In genomic region chr9:40390904-40391303, GRCm38 (mm10) we compare ENCODE assay signal across 8 mouse cellular contexts.
DNase-seq lines count a peak whose midpoint lies in the region; ATAC-seq lines count a peak whose summit lies in the region.

No protein-coding gene starts in this region.

- H3K4me3 ChIP-seq in forebrain, embryonic 10.5 days: peak overlapping the region; percentile 42; the same call in 1 of the 2 replicates
- no peak overlapping the region for H3K4me3 ChIP-seq in forebrain, embryonic 16.5 days (replicated peaks; ENCODE audit: low read length)
- no peak overlapping the region for H3K4me3 ChIP-seq in embryonic facial prominence, embryonic 15.5 days (replicated peaks)

- H3K4me1 ChIP-seq in forebrain, embryonic 10.5 days: peaks cover 24% of the 10 kb centered on the region
- H3K4me1 ChIP-seq in forebrain, embryonic 16.5 days (replicated peaks; ENCODE audit: control insufficient read depth, insufficient read depth, low read length): peaks cover 18% of the 10 kb centered on the region
- peaks cover 13% of the 10 kb centered on the region for H3K4me1 ChIP-seq in embryonic facial prominence, embryonic 15.5 days

- WGBS in forebrain, embryonic 10.5 days: 31% methylated on average over 8 of the region's 8 CpGs
- 39% methylated on average over 8 of the region's 8 CpGs for WGBS in forebrain, embryonic 16.5 days
- 38% methylated on average over 8 of the region's 8 CpGs for WGBS in embryonic facial prominence, embryonic 15.5 days

- no peak for DNase-seq in forebrain, embryonic 10.5 days (ENCODE audit: extremely low spot score, low spot score)
- DNase-seq in right cerebral cortex, adult 2 months (ENCODE audit: low spot score in 2 of 2): peak; percentile 57 to 64
- no peak for DNase-seq in right cerebral cortex, postnatal 14 days
- peak; percentile 39 to 66 for DNase-seq in kidney, postnatal 25 days
- no peak for DNase-seq in T-cell, adult 2 months (ENCODE audit: low spot score)

- ATAC-seq in forebrain, embryonic 16.5 days: no peak
- 0 out of 2 replicates have a peak, but pooled peaks have one; percentile 31 for ATAC-seq in embryonic facial prominence, embryonic 15.5 days (ENCODE audit: insufficient number of reproducible peaks, low FRiP score, low TSS enrichment, low read depth)
- peak; percentile 59 for ATAC-seq in monocyte, adult 5-6 weeks (replicated peaks; ENCODE audit: insufficient number of reproducible peaks, low FRiP score, low TSS enrichment, poor library complexity, severe bottlenecking)

- no peaks in the 10 kb centered on the region for H3K9me3 ChIP-seq in forebrain, embryonic 10.5 days
- H3K9me3 ChIP-seq in forebrain, embryonic 16.5 days (ENCODE audit: control insufficient read depth, low read length): no peaks in the 10 kb centered on the region
- no peaks in the 10 kb centered on the region for H3K9me3 ChIP-seq in embryonic facial prominence, embryonic 15.5 days (replicated peaks)

- H3K9ac ChIP-seq in forebrain, embryonic 16.5 days (replicated peaks; ENCODE audit: low read depth, low read length): no peak overlapping the region
- no peak overlapping the region for H3K9ac ChIP-seq in embryonic facial prominence, embryonic 15.5 days

- H3K27ac ChIP-seq in forebrain, embryonic 10.5 days: no peak overlapping the region
- no peak overlapping the region for H3K27ac ChIP-seq in forebrain, embryonic 16.5 days (ENCODE audit: low read length)
- H3K27ac ChIP-seq in embryonic facial prominence, embryonic 15.5 days (replicated peaks): no peak overlapping the region

- H3K27me3 ChIP-seq in forebrain, embryonic 10.5 days (ENCODE audit: poor library complexity, severe bottlenecking): no peaks in the 10 kb centered on the region
- H3K27me3 ChIP-seq in forebrain, embryonic 16.5 days (replicated peaks; ENCODE audit: control insufficient read depth, insufficient read depth, low read length): no peaks in the 10 kb centered on the region
- H3K27me3 ChIP-seq in embryonic facial prominence, embryonic 15.5 days: no peaks in the 10 kb centered on the region

- H3K36me3 ChIP-seq in forebrain, embryonic 10.5 days (replicated peaks): no peaks in the 10 kb centered on the region
- no peaks in the 10 kb centered on the region for H3K36me3 ChIP-seq in forebrain, embryonic 16.5 days (ENCODE audit: control insufficient read depth, insufficient read depth)
- no peaks in the 10 kb centered on the region for H3K36me3 ChIP-seq in embryonic facial prominence, embryonic 15.5 days

- H3K4me2 ChIP-seq in forebrain, embryonic 16.5 days (ENCODE audit: low read length): no peak overlapping the region
- no peak overlapping the region for H3K4me2 ChIP-seq in embryonic facial prominence, embryonic 15.5 days (replicated peaks)

Comparison
In these comparisons a context has a peak if more than half of its experiments do, and no peak if none do; other contexts are left out.
1. DNase-seq: peak in right cerebral cortex, adult 2 months (2 of 2) and kidney, postnatal 25 days (2 of 2); none in forebrain, embryonic 10.5 days (single experiment), right cerebral cortex, postnatal 14 days (single experiment) and T-cell, adult 2 months (single experiment).